Comparison of ENCODE assay signal across 9 mouse cellular contexts in the genomic region with DNA sequence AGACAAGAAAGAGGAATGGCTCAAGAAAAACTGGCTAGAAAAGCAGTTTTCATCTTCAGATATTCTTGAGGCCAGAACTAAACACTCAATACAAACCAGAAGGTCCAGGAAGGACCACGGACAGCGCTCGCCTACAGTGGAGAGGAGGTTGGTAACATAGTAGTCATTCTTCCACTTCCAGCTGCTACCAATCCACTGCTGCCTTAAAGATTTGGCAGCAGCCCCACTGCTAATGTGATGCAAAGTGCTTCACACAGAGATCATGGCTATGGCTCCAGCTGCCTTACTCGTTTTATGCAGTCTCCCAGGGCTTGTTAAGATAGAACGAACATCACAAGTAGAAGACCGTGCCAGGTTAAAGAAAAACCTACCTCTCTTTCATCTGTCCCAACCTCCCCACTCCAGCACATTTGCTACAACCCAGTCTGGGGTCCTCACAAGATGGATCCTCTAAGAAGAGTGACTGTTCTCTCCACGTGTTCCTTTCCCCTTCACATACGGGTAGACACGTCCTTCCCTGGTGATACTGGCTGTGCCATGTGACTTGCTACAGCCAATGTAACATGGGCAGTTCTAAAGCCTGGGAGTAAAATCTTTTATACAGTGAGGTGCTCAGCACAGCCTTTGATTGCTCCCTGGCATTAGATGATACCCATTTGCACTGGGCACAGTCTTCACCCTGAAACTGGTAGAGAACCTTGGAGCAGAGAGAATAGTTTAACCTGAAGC.
A peak's percentile ranks its signal among the peaks of the same experiment; 100 is the strongest.
DNase-seq lines count a peak whose midpoint lies in the region; ATAC-seq and TF ChIP-seq lines count a peak whose summit lies in the region.
"Had no signal": no experiment of that assay in that cellular context is flagged by ENCODE, and none has a peak within 500 bp of the region (broad histone marks: within the 10 kb centered on the region; RNA-seq: fewer than 3 reads in every experiment).

No protein-coding gene starts in this region.

- no peak for TF ChIP-seq POLR2A in CH12.LX (IDR thresholded peaks at IDR 0.05; ENCODE audit: low read depth, low read length)

- TF ChIP-seq CTCF in CH12.LX (conservative IDR thresholded peaks at IDR 0.05 in 1 of 2, IDR thresholded peaks at IDR 0.05 in 1 of 2; ENCODE audit: low read depth in 2 of 2, low read length in 2 of 2) = no peak
- no peak for TF ChIP-seq CTCF in forebrain, postnatal 0 days (IDR thresholded peaks at IDR 0.05; ENCODE audit: low read depth)

- no peaks in the 10 kb centered on the region for H3K9me3 ChIP-seq in forebrain, embryonic 10.5 days
- no peaks in the 10 kb centered on the region for H3K9me3 ChIP-seq in forebrain, embryonic 12.5 days
- H3K9me3 ChIP-seq in CH12.LX (replicated peaks; ENCODE audit: low read length) = no peaks in the 10 kb centered on the region
- no peaks in the 10 kb centered on the region for H3K9me3 ChIP-seq in forebrain, postnatal 0 days (ENCODE audit: low read length)
- H3K9me3 ChIP-seq in limb, embryonic 10.5 days (replicated peaks) = no peaks in the 10 kb centered on the region
- no peaks in the 10 kb centered on the region for H3K9me3 ChIP-seq in intestine, embryonic 16.5 days (ENCODE audit: control insufficient read depth, low read length)

- no peak for ATAC-seq in forebrain, embryonic 12.5 days (ENCODE audit: low FRiP score)
- peak; percentile 91 for ATAC-seq in forebrain, postnatal 0 days
- no peak for ATAC-seq in intestine, embryonic 16.5 days

- in situ Hi-C loops in CH12.LX (cut with MboI; ENCODE audit: low pct_ligation_motif_present, low pct_unique_long_range_greater_than_20kb, low sequenced_read_pairs) = loop anchor here (10.0 kb wide), 1 partner anchor 55 kb away; no protein-coding TSS in a partner anchor

- H3K4me3 ChIP-seq in forebrain, embryonic 10.5 days = no peak overlapping the region
- H3K4me3 ChIP-seq in forebrain, embryonic 12.5 days (replicated peaks) = no peak overlapping the region
- H3K4me3 ChIP-seq in CH12.LX (replicated peaks in 1 of 3; ENCODE audit: low read depth in 2 of 3, low read length in 2 of 3, poor library complexity in 1 of 3) = no peak overlapping the region
- no peak overlapping the region for H3K4me3 ChIP-seq in forebrain, postnatal 0 days (ENCODE audit: low read depth, low read length)
- no peak overlapping the region for H3K4me3 ChIP-seq in limb, embryonic 10.5 days
- H3K4me3 ChIP-seq in intestine, embryonic 16.5 days (ENCODE audit: low read length) = no peak overlapping the region
- H3K4me3 ChIP-seq: erythroblast, embryonic 14.5 days had no signal

- H3K4me2 ChIP-seq in forebrain, embryonic 12.5 days = no peak overlapping the region
- H3K4me2 ChIP-seq in CH12.LX (ENCODE audit: insufficient read depth, low read depth, poor library complexity, severe bottlenecking) = no peak overlapping the region
- no peak overlapping the region for H3K4me2 ChIP-seq in forebrain, postnatal 0 days (ENCODE audit: low read depth)
- H3K4me2 ChIP-seq in intestine, embryonic 16.5 days (ENCODE audit: low read depth, low read length) = no peak overlapping the region

- no peaks in the 10 kb centered on the region for H3K79me2 ChIP-seq in CH12.LX (replicated peaks; ENCODE audit: control insufficient read depth, extremely low read depth, insufficient read depth, poor library complexity, severe bottlenecking)

- peak; percentile 17 for DNase-seq in forebrain, embryonic 10.5 days (ENCODE audit: extremely low spot score, low spot score)
- peak; percentile 28 for DNase-seq in CH12.LX (ENCODE audit: extremely low read depth)
- DNase-seq in forebrain, postnatal 0 days = peak; percentile 69
- DNase-seq in limb, embryonic 10.5 days (ENCODE audit: low spot score) = peak; percentile 57
- DNase-seq in right cerebral cortex, postnatal 14 days = peak; percentile 50
- DNase-seq in urinary bladder, postnatal 36 days (ENCODE audit: low spot score in 2 of 2) = no peak

- WGBS in forebrain, embryonic 10.5 days = 51% methylated on average over 9 of the region's 9 CpGs
- WGBS in forebrain, embryonic 12.5 days = 47% methylated on average over 9 of the region's 9 CpGs
- 19% methylated on average over 9 of the region's 9 CpGs for WGBS in forebrain, postnatal 0 days
- WGBS in limb, embryonic 10.5 days = 47% methylated on average over 9 of the region's 9 CpGs
- 44% methylated on average over 9 of the region's 9 CpGs for WGBS in intestine, embryonic 16.5 days

- no peaks in the 10 kb centered on the region for H3K36me3 ChIP-seq in forebrain, embryonic 10.5 days (replicated peaks)
- H3K36me3 ChIP-seq in forebrain, embryonic 12.5 days (replicated peaks) = no peaks in the 10 kb centered on the region
- no peaks in the 10 kb centered on the region for H3K36me3 ChIP-seq in CH12.LX (replicated peaks in 1 of 2; ENCODE audit: control insufficient read depth in 1 of 2, insufficient read depth in 1 of 2, low read length in 1 of 2)
- H3K36me3 ChIP-seq in forebrain, postnatal 0 days (ENCODE audit: insufficient read depth) = no peaks in the 10 kb centered on the region
- no peaks in the 10 kb centered on the region for H3K36me3 ChIP-seq in limb, embryonic 10.5 days
- no peaks in the 10 kb centered on the region for H3K36me3 ChIP-seq in intestine, embryonic 16.5 days (ENCODE audit: control insufficient read depth, insufficient read depth, low read length)

- TF ChIP-seq EP300 in CH12.LX (IDR thresholded peaks at IDR 0.05; ENCODE audit: low read length) = no peak

- H3K27ac ChIP-seq in forebrain, embryonic 10.5 days = no peak overlapping the region
- H3K27ac ChIP-seq in forebrain, embryonic 12.5 days = no peak overlapping the region
- no peak overlapping the region for H3K27ac ChIP-seq in CH12.LX (ENCODE audit: insufficient read depth, low read depth)
- no peak overlapping the region for H3K27ac ChIP-seq in forebrain, postnatal 0 days (ENCODE audit: low read depth, low read length)
- no peak overlapping the region for H3K27ac ChIP-seq in limb, embryonic 10.5 days
- no peak overlapping the region for H3K27ac ChIP-seq in intestine, embryonic 16.5 days (ENCODE audit: low read length)

- no peaks in the 10 kb centered on the region for H3K4me1 ChIP-seq in forebrain, embryonic 10.5 days
- H3K4me1 ChIP-seq in forebrain, embryonic 12.5 days = no peaks in the 10 kb centered on the region
- peaks cover 3 to 11% of the 10 kb centered on the region in 2 experiments; a peak in 2 of 4 replicates for H3K4me1 ChIP-seq in CH12.LX (ENCODE audit: control insufficient read depth in 1 of 2, insufficient read depth in 2 of 2)
- 0 out of 2 replicates have a peak, but pooled peaks cover 5% of the 10 kb centered on the region for H3K4me1 ChIP-seq in forebrain, postnatal 0 days (ENCODE audit: insufficient read depth)
- H3K4me1 ChIP-seq in limb, embryonic 10.5 days = no peaks in the 10 kb centered on the region
- no peaks in the 10 kb centered on the region for H3K4me1 ChIP-seq in intestine, embryonic 16.5 days (ENCODE audit: control insufficient read depth, insufficient read depth, low read length)

- dilution Hi-C loops in CH12.LX (cut with MboI; ENCODE audit: extremely low pct_ligation_motif_present, extremely low pct_unique_long_range_greater_than_20kb, low sequenced_read_pairs) = no loop called here

- H3K9ac ChIP-seq in forebrain, embryonic 12.5 days = no peak overlapping the region
- no peak overlapping the region for H3K9ac ChIP-seq in CH12.LX (ENCODE audit: insufficient read depth, low read depth)
- no peak overlapping the region for H3K9ac ChIP-seq in forebrain, postnatal 0 days
- no peak overlapping the region for H3K9ac ChIP-seq in intestine, embryonic 16.5 days (ENCODE audit: low read depth, low read length)

- TF ChIP-seq RAD21 in CH12.LX (IDR thresholded peaks at IDR 0.05; ENCODE audit: low read depth, low read length) = no peak

- no peaks in the 10 kb centered on the region for H3K27me3 ChIP-seq in forebrain, embryonic 10.5 days (ENCODE audit: poor library complexity, severe bottlenecking)
- H3K27me3 ChIP-seq in forebrain, embryonic 12.5 days = no peaks in the 10 kb centered on the region
- H3K27me3 ChIP-seq in CH12.LX (replicated peaks) = no peaks in the 10 kb centered on the region
- H3K27me3 ChIP-seq in forebrain, postnatal 0 days (ENCODE audit: insufficient read depth, low read length) = no peaks in the 10 kb centered on the region
- no peaks in the 10 kb centered on the region for H3K27me3 ChIP-seq in limb, embryonic 10.5 days (ENCODE audit: low read depth, poor library complexity, severe bottlenecking)
- no peaks in the 10 kb centered on the region for H3K27me3 ChIP-seq in intestine, embryonic 16.5 days (replicated peaks; ENCODE audit: control insufficient read depth, insufficient read depth, low read length)

TF ChIP-seq in CH12.LX, 34 proteins besides CTCF, POLR2A, EP300 and RAD21:
- no peak for TF ChIP-seq GABPA (IDR thresholded peaks at IDR 0.05; ENCODE audit: insufficient replicate concordance, low read depth, low read length)
- no peak for TF ChIP-seq SIN3A (IDR thresholded peaks at IDR 0.05; ENCODE audit: low read length)
- TF ChIP-seq MAX (IDR thresholded peaks at IDR 0.05; ENCODE audit: low read length) = no peak
- no peak for TF ChIP-seq SMC3 (IDR thresholded peaks at IDR 0.05; ENCODE audit: low read depth, low read length)
- TF ChIP-seq CHD1 (IDR thresholded peaks at IDR 0.05; ENCODE audit: low read depth, low read length) = no peak
- TF ChIP-seq MYC (IDR thresholded peaks at IDR 0.05; ENCODE audit: low read depth, low read length) = no peak
- no peak for TF ChIP-seq KAT2A (IDR thresholded peaks at IDR 0.05; ENCODE audit: insufficient replicate concordance, low read length)
- no peak for TF ChIP-seq ZC3H11A (IDR thresholded peaks at IDR 0.05; ENCODE audit: low read depth, low read length)
- TF ChIP-seq ELF1 (IDR thresholded peaks at IDR 0.05; ENCODE audit: low read depth, low read length) = no peak
- TF ChIP-seq POLR2AphosphoS2 (IDR thresholded peaks at IDR 0.05; ENCODE audit: low read depth, low read length) = no peak
- TF ChIP-seq ZKSCAN1 (IDR thresholded peaks at IDR 0.05; ENCODE audit: borderline replicate concordance, low read depth, low read length) = no peak
- TF ChIP-seq IRF4 (IDR thresholded peaks at IDR 0.05; ENCODE audit: low read depth, low read length) = no peak
- TF ChIP-seq NELFE (IDR thresholded peaks at IDR 0.05; ENCODE audit: low read depth, low read length) = no peak
- TF ChIP-seq USF1 (IDR thresholded peaks at IDR 0.05; ENCODE audit: low read depth, low read length) = no peak
- TF ChIP-seq UBTF (IDR thresholded peaks at IDR 0.05; ENCODE audit: low read depth, low read length) = no peak
- no peak for TF ChIP-seq MXI1 (IDR thresholded peaks at IDR 0.05; ENCODE audit: low read depth, low read length)
- TF ChIP-seq RCOR1 (conservative IDR thresholded peaks at IDR 0.05; ENCODE audit: low read depth, low read length) = no peak
- no peak for TF ChIP-seq E2F4 (IDR thresholded peaks at IDR 0.05; ENCODE audit: insufficient replicate concordance, low read depth, low read length)

Comparison
In these comparisons a context has a peak if more than half of its experiments do, and no peak if none do; other contexts are left out.
1. DNase-seq: peak in forebrain, embryonic 10.5 days (single experiment), CH12.LX (single experiment), forebrain, postnatal 0 days (single experiment), limb, embryonic 10.5 days (single experiment) and right cerebral cortex, postnatal 14 days (single experiment); none in urinary bladder, postnatal 36 days (0 of 2).